Mouse (Mus musculus) adrenal gland, postnatal 10 days (tissue): ENCODE measurements around the gene Pus3. TPM values are rescaled to one million over a fixed set of nuclear protein-coding genes. Genes with fewer than 3 reads are reported as not detected.

Experiments
- total RNA-seq, 2 experiments: library from RNA; stranded (reverse); gene quantifications; 2 replicates each; pipeline ENCODE4 v1.2.3; 2021

The Pus3 gene
- total RNA-seq, 2 experiments from 2014 or later, result 12.3 to 16.3 TPM

Other genes starting within 250 kb of the Pus3 start
- gene Cdon, start 137.5 kb upstream of the Pus3 start, total RNA-seq, result 10 to 100 TPM; 24.8 to 32.4 TPM
- not detected for gene Gm1113, start 40.3 kb upstream of the Pus3 start, total RNA-seq
- under 1 TPM; 0.75 to 0.85 TPM for gene Ddx25, start 67 bp upstream of the Pus3 start, total RNA-seq
- under 1 TPM in 1 of 2 experiments, not detected in 1; 0.79 TPM for gene Pate2, start 11.7 kb downstream of the Pus3 start, total RNA-seq
- 1 to 10 TPM; 3.3 to 5.0 TPM for gene Hyls1, start 11.8 kb downstream of the Pus3 start, total RNA-seq
- not detected for gene Pate4, start 53.3 kb downstream of the Pus3 start, total RNA-seq
- gene Pate3, start 89.6 kb downstream of the Pus3 start, total RNA-seq, result not detected
- gene Pate1, start 128.8 kb downstream of the Pus3 start, total RNA-seq, result not detected
- not detected for gene Gm17677, start 182.5 kb downstream of the Pus3 start, total RNA-seq
- not detected for gene Gm17727, start 219.5 kb downstream of the Pus3 start, total RNA-seq
- gene Gm27235, start 231.5 kb downstream of the Pus3 start, total RNA-seq, result not detected
- gene D730048I06Rik, start 231.5 kb downstream of the Pus3 start, total RNA-seq, result not detected